Mouse (Mus musculus): ENCODE data around the gene Col15a1.

The Col15a1 gene

GRCm38 (mm10) chr4:47230498-47230897 lies 22.5 kb downstream of the Col15a1 start:
- CTCF ChIA-PET = no interaction called here

- CTCF ChIA-PET = no interaction called here
Measured at GRCm38 (mm10) chr4:47231322-47231721, 23.4 kb downstream of the Col15a1 start.

DNA sequence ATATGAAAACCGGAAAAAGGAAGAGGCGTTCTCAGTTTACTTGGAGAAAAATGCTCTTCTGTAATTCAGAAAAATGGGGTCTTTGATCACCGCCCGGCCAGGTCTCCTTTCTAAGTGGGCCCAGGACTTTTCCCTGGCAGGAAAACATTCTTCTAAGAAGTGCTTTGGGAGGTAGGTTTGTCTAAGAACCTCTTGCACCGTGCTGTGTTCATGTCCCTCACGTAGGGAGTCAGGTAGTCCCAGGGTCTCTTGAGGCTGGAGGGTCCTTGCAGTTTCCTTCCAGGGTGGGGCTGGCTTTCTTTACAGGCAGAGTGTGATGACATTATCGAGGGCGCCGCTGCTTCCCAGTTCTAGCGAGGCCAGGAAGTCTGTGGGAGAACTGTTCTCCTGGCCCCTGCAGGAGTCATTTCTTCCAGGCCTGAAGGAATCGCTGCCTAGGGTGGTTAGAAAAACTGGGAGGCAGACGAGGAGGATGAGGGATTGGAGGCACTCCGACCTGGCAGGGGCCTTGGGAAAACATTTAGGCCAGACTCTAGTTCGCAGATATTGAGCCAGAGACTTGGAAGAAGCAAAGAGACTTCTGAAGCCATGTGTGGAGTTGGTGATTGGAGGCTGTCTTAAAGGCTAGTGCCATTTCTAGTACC lies 25.4 kb downstream of the Col15a1 start:
- CTCF ChIA-PET = no interaction called here

GRCm38 (mm10) chr4:47234667-47235267 lies 26.8 kb downstream of the Col15a1 start:
- CTCF ChIA-PET = interaction anchor here (0.6 to 0.7 kb wide), 2 partner anchors 146 to 203 kb away, joined by 3 read pairs; no protein-coding TSS in a partner anchor

DNA sequence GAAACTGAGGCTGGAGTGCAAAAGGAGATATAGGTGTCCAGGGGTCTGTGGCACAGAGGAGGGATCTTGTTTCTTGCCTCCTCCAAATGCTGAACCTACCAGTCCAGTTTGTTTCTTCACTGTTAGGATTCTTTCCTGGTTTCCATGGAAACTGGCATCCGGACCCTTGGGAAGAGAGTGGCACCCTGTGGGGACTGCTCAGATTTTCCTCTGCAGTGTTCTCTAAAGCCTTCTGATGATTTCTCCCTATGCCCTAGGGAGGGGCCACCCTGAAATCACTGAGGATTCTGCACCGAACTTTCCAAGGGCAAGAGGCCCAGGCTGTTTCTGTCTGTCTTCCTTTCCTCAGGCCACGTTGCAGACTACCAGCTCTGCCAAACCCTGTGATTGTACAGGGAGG lies 27.4 kb downstream of the Col15a1 start:
- CTCF ChIA-PET = no interaction called here

GRCm38 (mm10) chr4:47236104-47236503 lies 28.1 kb downstream of the Col15a1 start:
- CTCF ChIA-PET = no interaction called here

GRCm38 (mm10) chr4:47237220-47237619 lies 29.3 kb downstream of the Col15a1 start:
- CTCF ChIA-PET = no interaction called here

DNA sequence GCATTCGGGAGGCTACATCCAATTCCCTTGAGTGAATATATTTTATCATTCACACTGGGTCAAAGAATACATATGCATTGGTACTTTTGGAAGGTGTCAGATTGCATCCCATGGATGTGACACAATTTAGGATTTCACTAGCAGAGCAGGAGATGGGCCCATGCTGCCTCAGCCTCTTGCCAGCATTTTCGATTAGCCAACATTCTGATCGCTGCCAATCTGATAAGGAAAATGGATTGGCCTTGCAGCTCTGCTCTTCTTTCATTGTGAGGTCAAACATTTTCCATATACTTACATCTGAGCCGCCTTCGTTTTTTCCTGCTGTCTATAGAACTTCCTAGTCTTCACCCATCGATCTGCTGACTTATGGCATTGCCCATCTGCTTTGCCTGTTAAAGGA lies 31.2 kb downstream of the Col15a1 start:
- CTCF ChIA-PET = no interaction called here

GRCm38 (mm10) chr4:47240901-47241300 lies 32.9 kb downstream of the Col15a1 start:
- CTCF ChIA-PET = no interaction called here

GRCm38 (mm10) chr4:47242127-47242526 lies 34.2 kb downstream of the Col15a1 start:
- CTCF ChIA-PET = interaction anchor here (0.7 kb wide), 1 partner anchor 28 kb away, joined by 4 read pairs; no protein-coding TSS in a partner anchor

DNA sequence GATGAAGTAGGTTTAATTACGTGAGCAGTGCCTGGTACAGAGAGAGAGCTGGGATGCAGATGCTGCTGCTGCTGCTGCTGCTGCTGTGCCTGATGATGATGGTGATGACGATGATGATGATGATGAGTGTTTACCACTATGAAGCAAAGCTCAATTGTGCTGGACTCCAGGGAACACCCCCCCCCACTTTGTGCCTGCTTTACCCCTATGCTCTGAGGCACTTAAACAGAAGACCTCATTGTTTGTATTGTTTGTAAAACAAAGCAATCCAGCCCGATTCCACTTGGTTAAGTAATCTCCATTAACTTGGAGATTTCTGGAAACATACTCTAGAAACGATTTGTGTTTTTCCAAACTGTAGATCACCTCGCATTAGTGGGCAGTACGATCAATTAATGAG lies 36.7 kb downstream of the Col15a1 start:
- CTCF ChIA-PET = interaction anchor here (0.6 to 0.7 kb wide), 2 partner anchors 52 to 637 kb away, joined by 3 to 6 read pairs; no protein-coding TSS in a partner anchor

DNA sequence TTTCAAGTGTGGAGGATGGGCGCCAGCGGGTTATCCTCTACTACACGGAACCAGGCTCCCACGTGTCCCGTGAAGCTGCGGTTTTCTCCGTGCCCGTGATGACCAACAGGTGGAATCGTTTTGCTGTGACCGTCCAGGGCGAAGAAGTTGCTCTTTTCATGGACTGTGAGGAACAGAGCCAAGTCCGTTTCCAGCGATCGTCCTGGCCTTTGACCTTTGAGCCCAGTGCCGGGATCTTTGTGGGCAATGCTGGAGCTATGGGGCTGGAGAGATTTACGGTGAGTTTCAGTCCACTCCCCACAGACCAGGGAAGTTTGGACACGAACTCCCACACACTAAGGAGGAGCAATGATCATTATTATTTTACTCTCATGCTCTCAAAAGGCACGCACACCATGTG lies 37.7 kb downstream of the Col15a1 start:
- CTCF ChIA-PET = no interaction called here

- CTCF ChIA-PET = interaction anchor here (0.6 to 0.9 kb wide), 2 partner anchors 106 to 246 kb away, joined by 3 to 4 read pairs; no protein-coding TSS in a partner anchor
Measured at GRCm38 (mm10) chr4:47246811-47247210, 38.9 kb downstream of the Col15a1 start.

DNA sequence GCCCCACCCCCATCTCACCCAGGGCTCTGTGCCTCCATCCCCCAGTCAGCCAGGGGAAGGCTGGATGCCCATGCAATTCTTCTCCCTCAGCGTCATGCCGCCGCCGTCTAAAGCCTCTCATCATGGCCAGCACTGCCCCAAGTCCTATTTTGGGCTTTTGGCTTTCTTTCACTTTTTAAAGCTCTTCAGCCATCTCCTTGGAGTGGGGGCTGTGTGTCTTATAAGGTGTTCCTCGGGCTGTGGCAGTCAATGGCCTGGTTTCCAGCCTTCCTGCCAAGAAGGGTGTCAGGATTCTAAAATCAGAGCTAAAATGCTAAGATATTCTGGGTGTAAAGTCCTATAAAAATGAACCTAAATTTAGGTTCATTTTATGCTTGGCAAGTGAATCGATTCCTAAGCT lies 39.6 kb downstream of the Col15a1 start:
- CTCF ChIA-PET = interaction anchor here (0.9 kb wide), 1 partner anchor 85 kb away, joined by 3 read pairs; no protein-coding TSS in a partner anchor

DNA sequence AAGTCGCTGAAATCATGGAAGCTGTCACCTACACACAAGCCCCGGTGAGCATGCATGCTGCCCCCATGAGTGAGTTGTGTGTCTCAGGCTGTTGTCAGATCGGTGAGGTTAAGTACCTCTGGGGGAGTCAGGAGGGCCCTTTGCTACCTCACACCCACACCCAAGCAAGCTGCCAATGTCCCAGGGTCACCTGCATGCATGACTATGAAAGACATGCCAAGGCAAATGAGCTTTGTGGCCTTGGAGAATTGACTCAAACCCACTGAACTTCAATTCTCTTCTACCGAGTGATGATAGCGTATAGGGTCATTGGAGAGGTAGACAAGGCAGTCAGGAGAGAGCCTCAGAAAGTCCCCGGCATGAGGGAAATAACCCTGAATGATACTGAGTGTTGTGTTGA lies 41.2 kb downstream of the Col15a1 start:
- CTCF ChIA-PET = no interaction called here

- CTCF ChIA-PET = interaction anchor here (1.0 kb wide), 1 partner anchor 99 kb away, joined by 3 read pairs; no protein-coding TSS in a partner anchor
Measured at GRCm38 (mm10) chr4:47251069-47251468, 43.1 kb downstream of the Col15a1 start.

DNA sequence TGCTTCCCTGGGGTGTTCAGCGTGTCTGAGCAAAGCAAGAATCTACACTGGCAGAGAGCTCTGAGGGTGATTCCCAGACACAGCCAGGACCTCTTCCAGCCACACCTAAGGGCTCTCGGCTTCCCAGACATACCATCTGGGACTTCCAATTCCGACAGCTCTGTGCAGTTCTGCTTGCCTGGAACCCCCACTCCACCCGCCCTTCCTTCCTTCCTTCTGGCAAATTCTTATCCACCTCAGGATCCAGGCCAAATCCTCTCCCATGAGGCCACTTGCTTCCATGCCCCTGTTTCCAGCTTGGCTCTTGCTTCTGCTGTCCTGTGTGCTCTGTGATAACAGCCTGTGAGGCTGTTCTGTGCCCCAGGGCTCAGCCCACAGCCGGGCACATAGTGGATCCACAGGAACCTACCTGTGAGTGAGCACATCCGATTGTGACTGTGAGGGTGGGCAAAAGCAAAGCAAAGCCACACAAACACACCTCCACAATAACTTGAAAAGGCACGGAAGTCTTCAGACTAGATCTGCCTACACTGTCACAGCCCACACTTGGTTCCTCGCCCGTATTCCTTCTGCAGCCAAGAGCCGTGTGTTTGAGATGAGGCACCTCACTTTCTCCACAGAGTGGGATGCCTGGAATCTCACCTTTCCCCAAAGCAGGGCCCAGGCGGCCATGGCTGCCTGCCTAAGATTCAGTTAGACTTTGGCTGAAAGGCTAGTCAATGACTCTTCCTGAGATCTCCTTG lies 43.9 kb downstream of the Col15a1 start:
- CTCF ChIA-PET = no interaction called here

DNA sequence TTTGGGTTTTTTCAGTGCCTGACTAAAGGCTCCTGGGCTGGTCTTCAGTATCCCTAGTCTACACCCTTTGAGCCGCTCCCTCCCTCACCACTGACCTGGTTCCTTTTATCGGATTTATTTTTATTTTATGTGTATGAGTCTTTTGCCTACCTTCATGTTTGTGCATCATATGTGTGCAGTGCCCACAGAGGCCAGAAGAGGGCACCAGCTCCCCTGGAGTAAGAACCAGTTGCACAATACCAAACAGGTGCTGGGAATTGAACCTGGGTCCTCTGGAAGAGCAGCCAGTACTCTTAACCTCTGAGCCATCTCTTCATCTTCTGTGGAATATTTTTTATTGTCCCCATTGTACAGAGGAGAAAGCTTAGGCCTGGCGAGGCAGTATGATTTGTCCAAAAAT lies 44.7 kb downstream of the Col15a1 start:
- CTCF ChIA-PET = no interaction called here

DNA sequence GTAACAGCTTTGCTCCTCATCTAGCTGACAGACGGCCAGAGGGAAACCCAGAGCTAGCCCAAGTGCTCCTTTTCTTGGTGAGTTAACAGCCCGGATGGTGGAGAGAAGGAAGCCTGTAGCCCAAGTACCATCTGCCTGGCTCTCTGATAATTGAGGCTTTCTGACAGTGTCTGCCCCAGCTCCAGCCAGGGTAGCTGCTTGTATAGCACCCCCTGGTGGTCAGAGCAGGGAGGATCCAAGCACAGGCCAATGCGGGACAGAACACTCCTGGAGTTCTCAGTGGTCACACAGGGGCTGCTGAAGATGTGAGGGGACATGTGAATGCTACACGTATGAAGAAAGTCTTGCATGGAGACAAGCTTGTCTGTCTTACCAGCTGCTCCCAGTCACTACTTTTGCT lies 47.7 kb downstream of the Col15a1 start:
- CTCF ChIA-PET = interaction anchor here (0.7 kb wide), 1 partner anchor 10 kb away, joined by 3 read pairs; no protein-coding TSS in a partner anchor

GRCm38 (mm10) chr4:47258201-47258600 lies 50.2 kb downstream of the Col15a1 start:
- CTCF ChIA-PET = no interaction called here

DNA sequence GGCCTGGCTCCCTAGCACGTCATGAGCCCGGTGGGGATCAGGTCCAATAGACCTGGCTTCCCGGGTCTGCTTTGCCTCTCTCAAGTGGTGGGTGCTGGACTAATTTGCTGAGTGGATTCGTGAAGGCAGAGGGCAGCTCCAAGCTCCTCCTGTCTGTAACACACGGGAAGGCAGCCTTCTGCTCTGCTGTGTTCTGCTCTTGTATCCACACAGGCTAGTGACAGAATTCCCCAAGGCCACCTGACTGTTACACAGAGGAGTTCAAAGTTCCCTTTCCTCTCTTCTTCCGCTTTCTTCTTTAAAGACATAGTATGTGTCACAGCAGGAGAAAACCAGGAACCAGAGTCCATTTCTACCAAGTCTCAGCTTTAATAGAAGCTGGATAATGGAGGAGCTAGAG lies 53.1 kb downstream of the Col15a1 start:
- CTCF ChIA-PET = no interaction called here

DNA sequence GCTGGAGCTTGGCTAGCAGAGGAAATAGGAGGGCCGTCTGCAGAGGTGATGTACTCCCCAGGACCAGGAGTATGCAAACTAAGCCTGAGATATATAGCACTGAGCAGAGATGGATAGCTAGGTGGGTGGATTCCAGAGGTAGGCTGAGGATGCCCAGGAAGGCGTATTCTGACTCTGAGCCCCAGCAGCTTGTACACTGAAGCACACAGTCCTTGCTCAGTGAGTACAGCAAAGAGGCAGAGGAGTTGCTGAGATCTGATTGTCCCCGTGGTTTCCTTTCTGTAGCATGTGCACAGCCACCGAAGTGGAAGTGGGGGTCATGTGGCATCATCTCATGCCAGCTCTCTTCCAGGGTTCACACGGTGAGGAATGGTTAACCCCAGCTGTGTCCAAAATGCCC lies 54.0 kb downstream of the Col15a1 start:
- CTCF ChIA-PET = no interaction called here

DNA sequence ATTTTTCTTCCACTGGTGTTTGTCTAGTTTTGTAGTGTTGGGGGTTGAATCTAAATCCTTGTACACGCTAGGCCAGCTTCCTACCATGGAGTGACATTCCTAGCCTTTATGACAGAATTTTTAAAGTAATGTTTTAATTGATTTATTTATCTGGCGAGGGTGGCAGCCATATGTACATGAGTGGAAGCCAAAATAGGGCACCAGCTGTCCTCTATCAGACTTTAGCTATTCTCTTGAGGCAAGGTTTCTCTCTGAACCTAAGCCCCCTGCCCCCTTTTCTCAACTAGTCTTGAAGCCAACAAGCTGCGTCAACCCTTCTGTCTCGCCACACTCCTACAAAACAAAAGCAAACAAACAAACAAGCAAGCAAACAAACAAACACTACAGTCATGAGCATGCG lies 57.6 kb downstream of the Col15a1 start:
- CTCF ChIA-PET = interaction anchor here (0.5 to 0.8 kb wide), 2 partner anchors 10 to 134 kb away, joined by 3 read pairs; no protein-coding TSS in a partner anchor

Measured in spleen, embryonic (tissue).